Mouse (Mus musculus): Measurements from ENCODE around the gene Bbof1.

GRCm38 (mm10) chr12:84362872-84363271, 46.0 kb upstream of the Bbof1 start:
- TF ChIP-seq ZNF384 (IDR thresholded peaks at IDR 0.05; ENCODE audit: low read depth, low read length) = no peak
- TF ChIP-seq ZC3H11A (IDR thresholded peaks at IDR 0.05; ENCODE audit: borderline replicate concordance, low read depth, low read length) = no peak
- TF ChIP-seq HCFC1 (IDR thresholded peaks at IDR 0.05; ENCODE audit: borderline replicate concordance, insufficient read depth, low read length) = no peak
